18 mouse cellular contexts compared by ENCODE assay signal in the genomic region with DNA sequence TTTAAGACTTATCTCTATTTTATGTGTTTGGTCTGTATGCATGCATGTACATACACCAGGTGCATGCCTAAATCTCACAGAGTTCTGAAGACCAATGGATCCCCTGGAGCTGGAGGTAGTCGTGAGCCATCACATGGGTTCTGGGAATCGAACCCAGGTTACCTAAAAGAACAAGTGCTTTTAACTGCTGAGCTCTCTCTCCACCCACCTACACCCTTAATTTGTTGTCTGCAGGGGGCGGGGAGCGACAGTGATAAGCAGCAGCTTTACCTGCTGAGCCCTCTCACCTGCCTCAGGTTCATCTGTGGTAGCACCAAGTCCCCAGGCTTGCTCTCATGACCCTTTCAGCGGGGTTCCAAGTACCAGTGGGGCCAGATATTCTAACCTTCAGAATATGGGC. TPM values are rescaled to one million over a fixed set of nuclear protein-coding genes. Genes with fewer than 3 reads are reported as not detected.
"Had no signal": no experiment of that assay in that cellular context is flagged by ENCODE, and none has a peak within 500 bp of the region (broad histone marks: within the 10 kb centered on the region; RNA-seq: fewer than 3 reads in every experiment).

No protein-coding gene starts in this region.

- H3K9ac ChIP-seq: liver, embryonic 15.5 days; liver, postnatal 0 days; lung, embryonic 15.5 days; midbrain, embryonic 12.5 days; midbrain, embryonic 15.5 days; neural tube, embryonic 12.5 days; stomach, embryonic 15.5 days had no signal

- H3K27me3 ChIP-seq: liver, embryonic 15.5 days; lung, embryonic 15.5 days; megakaryocyte, embryonic 14.5 days; midbrain, embryonic 12.5 days; midbrain, embryonic 15.5 days; neural tube, embryonic 12.5 days; stomach, embryonic 15.5 days had no signal

- H3K9me3 ChIP-seq: lung, embryonic 15.5 days; midbrain, embryonic 15.5 days; stomach, embryonic 15.5 days had no signal

- H3K27ac ChIP-seq: liver, embryonic 15.5 days; lung, embryonic 15.5 days; macrophage; midbrain, embryonic 12.5 days; midbrain, embryonic 15.5 days; neural tube, embryonic 12.5 days; stomach, embryonic 15.5 days; stomach, postnatal 0 days had no signal

- H3K4me3 ChIP-seq: liver, embryonic 15.5 days; lung, embryonic 15.5 days; megakaryocyte, embryonic 14.5 days; midbrain, embryonic 12.5 days; midbrain, embryonic 15.5 days; neural tube, embryonic 12.5 days; stomach, embryonic 15.5 days had no signal

- H3K4me1 ChIP-seq: lung, embryonic 15.5 days; midbrain, embryonic 12.5 days; midbrain, embryonic 15.5 days; neural tube, embryonic 12.5 days; stomach, embryonic 15.5 days had no signal

- DNase-seq: liver, postnatal 0 days; lung, adult 2 months; lung, postnatal 14 days; lung, postnatal 36 days; right cerebral cortex, postnatal 14 days; thymus, adult 2 months; thymus, postnatal 25 days; thymus, postnatal 4 days had no signal

RNA-seq across cellular contexts. Expression of a gene that starts 47.6 kb away (rescaled TPM):
- total RNA-seq: midbrain, postnatal 0 days had no signal
